Mouse (Mus musculus): ENCODE data around the gene Inmt.

DNA sequence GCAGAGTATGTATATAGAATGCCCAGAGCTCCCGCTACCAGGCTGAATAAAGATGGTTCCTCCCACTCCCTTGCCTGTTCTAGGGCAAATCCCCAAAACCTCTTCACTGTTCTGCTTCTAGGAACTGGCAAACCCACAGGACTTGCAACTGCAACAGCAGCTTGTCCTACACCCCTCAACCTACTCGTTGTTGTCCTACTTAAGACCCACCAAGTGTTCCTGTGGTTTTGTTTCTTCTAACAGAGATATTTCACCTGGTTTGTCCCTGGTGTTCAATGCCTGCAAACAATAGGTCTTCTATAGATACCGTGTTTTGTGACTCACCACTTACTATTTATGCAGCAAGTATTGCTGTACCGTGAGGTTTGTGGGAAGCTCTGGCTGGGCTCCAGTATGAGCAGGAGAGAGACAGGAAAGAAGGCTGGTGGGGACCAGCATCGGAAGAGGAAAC is 13.5 kb downstream of the Inmt start:
- TF ChIP-seq MXI1 (IDR thresholded peaks at IDR 0.05; ENCODE audit: low read depth, low read length) (no peak), NELFE (IDR thresholded peaks at IDR 0.05; ENCODE audit: low read depth, low read length) (no peak), CTCF (conservative IDR thresholded peaks at IDR 0.05 in 1 of 2, IDR thresholded peaks at IDR 0.05 in 1 of 2; ENCODE audit: low read depth in 2 of 2, low read length in 2 of 2) (no peak), CHD2 (IDR thresholded peaks at IDR 0.05; ENCODE audit: low read length) (no peak)

All from CH12.LX (cell line).